In the genomic region with DNA sequence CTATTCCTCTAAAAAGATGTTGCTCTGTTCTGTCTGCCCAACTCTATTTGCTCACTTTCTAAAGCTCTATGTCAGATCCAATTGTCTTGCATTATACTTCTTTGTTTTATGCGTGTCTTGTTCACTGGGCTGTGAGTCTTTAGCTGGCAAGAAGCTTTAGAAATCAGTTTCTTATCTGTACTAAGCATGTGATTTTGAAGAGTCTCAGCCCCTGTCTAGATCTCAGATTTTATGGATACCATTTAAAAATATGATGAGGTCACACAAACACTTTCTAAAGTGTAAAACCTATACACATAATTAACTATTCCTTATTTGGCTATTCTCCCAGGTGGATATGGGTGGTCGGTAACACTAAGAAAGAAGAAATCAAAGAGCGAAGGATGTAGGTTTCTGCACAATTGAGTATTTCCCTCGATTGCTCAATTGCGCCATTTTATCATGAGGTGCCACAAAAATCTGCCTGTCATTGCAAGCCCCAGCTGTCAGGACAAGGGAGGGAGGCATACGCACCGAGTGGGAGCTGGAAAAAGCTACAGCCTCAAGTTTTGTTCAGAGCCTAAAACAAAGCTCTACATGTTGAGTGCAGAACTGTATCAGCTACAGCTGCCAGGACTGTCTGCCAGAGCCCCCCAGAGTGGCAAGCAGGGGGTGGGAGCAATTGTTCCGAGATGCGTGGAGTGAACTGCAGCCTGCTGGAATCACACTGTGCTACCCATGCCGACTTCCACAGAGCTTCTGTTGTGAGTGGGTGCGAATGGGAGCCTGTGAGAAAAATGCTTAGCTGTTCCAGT, we compare ENCODE assay signal across 9 mouse cellular contexts. TPM values are rescaled to one million over a fixed set of nuclear protein-coding genes. Genes with fewer than 3 reads are reported as not detected.
DNase-seq lines count a peak whose midpoint lies in the region; ATAC-seq and TF ChIP-seq lines count a peak whose summit lies in the region.
"Had no signal": no experiment of that assay in that cellular context is flagged by ENCODE, and none has a peak within 500 bp of the region (broad histone marks: within the 10 kb centered on the region; RNA-seq: fewer than 3 reads in every experiment).

No protein-coding gene starts in this region.

- TF ChIP-seq CTCF in midbrain, postnatal 0 days (IDR thresholded peaks at IDR 0.05), result no peak

- H3K27me3 ChIP-seq in hindbrain, embryonic 15.5 days, result no peaks in the 10 kb centered on the region
- H3K27me3 ChIP-seq in hindbrain, embryonic 11.5 days (ENCODE audit: control insufficient read depth, insufficient read depth, low read length), result no peaks in the 10 kb centered on the region
- H3K27me3 ChIP-seq in midbrain, postnatal 0 days (ENCODE audit: insufficient read depth, low read length), result no peaks in the 10 kb centered on the region
- H3K27me3 ChIP-seq in intestine, embryonic 15.5 days (replicated peaks), result no peaks in the 10 kb centered on the region

- DNase-seq in hindbrain, embryonic 11.5 days (ENCODE audit: low spot score), result no peak
- peak; percentile 36 to 38 for DNase-seq in cerebellum, postnatal 25 days
- peak; percentile 84 to 89 for DNase-seq in layer of hippocampus, postnatal 36 days
- DNase-seq in midbrain, postnatal 0 days (ENCODE audit: low spot score), result peak; percentile 46
- DNase-seq in thymus, postnatal 10 days (ENCODE audit: low spot score in 2 of 2), result no peak
- no peak for DNase-seq in kidney, postnatal 36 days

- ATAC-seq in hindbrain, embryonic 15.5 days (ENCODE audit: low FRiP score, low read depth), result peak; percentile 79
- no peak for ATAC-seq in hindbrain, embryonic 11.5 days (ENCODE audit: low FRiP score)
- ATAC-seq in midbrain, postnatal 0 days (ENCODE audit: low FRiP score), result 0 out of 2 replicates have a peak, but pooled peaks have one; percentile 49
- ATAC-seq in intestine, embryonic 15.5 days, result no peak

- 45% methylated on average over 11 of the region's 11 CpGs for WGBS in hindbrain, embryonic 15.5 days
- 78% methylated on average over 11 of the region's 11 CpGs for WGBS in hindbrain, embryonic 11.5 days
- 52% methylated on average over 11 of the region's 11 CpGs for WGBS in midbrain, postnatal 0 days
- WGBS in intestine, embryonic 15.5 days, result 81% methylated on average over 11 of the region's 11 CpGs

- peak overlapping the region; percentile 41 for H3K4me2 ChIP-seq in hindbrain, embryonic 15.5 days
- H3K4me2 ChIP-seq in hindbrain, embryonic 11.5 days (replicated peaks; ENCODE audit: low read depth, low read length), result no peak overlapping the region
- peak overlapping the region; percentile 26 for H3K4me2 ChIP-seq in midbrain, postnatal 0 days (ENCODE audit: low read depth, low read length, poor library complexity, severe bottlenecking)
- H3K4me2 ChIP-seq in intestine, embryonic 15.5 days (replicated peaks), result no peak overlapping the region

- H3K4me3 ChIP-seq in hindbrain, embryonic 15.5 days, result no peak overlapping the region
- H3K4me3 ChIP-seq in hindbrain, embryonic 11.5 days (ENCODE audit: low read depth, low read length), result no peak overlapping the region
- H3K4me3 ChIP-seq in midbrain, postnatal 0 days (ENCODE audit: low read depth, low read length), result no peak overlapping the region
- no peak overlapping the region for H3K4me3 ChIP-seq in intestine, embryonic 15.5 days (replicated peaks)

- H3K9ac ChIP-seq in hindbrain, embryonic 15.5 days, result no peak overlapping the region
- H3K9ac ChIP-seq in hindbrain, embryonic 11.5 days (ENCODE audit: low read depth, low read length), result no peak overlapping the region
- H3K9ac ChIP-seq in midbrain, postnatal 0 days (replicated peaks; ENCODE audit: low read length, poor library complexity, severe bottlenecking), result no peak overlapping the region
- no peak overlapping the region for H3K9ac ChIP-seq in intestine, embryonic 15.5 days

- H3K27ac ChIP-seq in hindbrain, embryonic 15.5 days (replicated peaks), result no peak overlapping the region
- H3K27ac ChIP-seq in hindbrain, embryonic 11.5 days (ENCODE audit: low read depth, low read length), result no peak overlapping the region
- H3K27ac ChIP-seq in midbrain, postnatal 0 days (ENCODE audit: low read depth, low read length), result no peak overlapping the region
- H3K27ac ChIP-seq in intestine, embryonic 15.5 days, result no peak overlapping the region

- no peaks in the 10 kb centered on the region for H3K9me3 ChIP-seq in hindbrain, embryonic 15.5 days
- no peaks in the 10 kb centered on the region for H3K9me3 ChIP-seq in hindbrain, embryonic 11.5 days (ENCODE audit: control insufficient read depth, low read length)
- no peaks in the 10 kb centered on the region for H3K9me3 ChIP-seq in midbrain, postnatal 0 days (ENCODE audit: low read length)
- no peaks in the 10 kb centered on the region for H3K9me3 ChIP-seq in intestine, embryonic 15.5 days

- H3K36me3 ChIP-seq in hindbrain, embryonic 15.5 days, result no peaks in the 10 kb centered on the region
- no peaks in the 10 kb centered on the region for H3K36me3 ChIP-seq in hindbrain, embryonic 11.5 days (ENCODE audit: control insufficient read depth, insufficient read depth, low read length)
- no peaks in the 10 kb centered on the region for H3K36me3 ChIP-seq in midbrain, postnatal 0 days (ENCODE audit: insufficient read depth, low read length)
- H3K36me3 ChIP-seq in intestine, embryonic 15.5 days, result no peaks in the 10 kb centered on the region
- H3K36me3 ChIP-seq: G1E had no signal

- H3K4me1 ChIP-seq in hindbrain, embryonic 15.5 days (replicated peaks), result peaks cover 8% of the 10 kb centered on the region
- H3K4me1 ChIP-seq in hindbrain, embryonic 11.5 days (replicated peaks; ENCODE audit: control insufficient read depth, insufficient read depth, low read length), result no peaks in the 10 kb centered on the region
- no peaks in the 10 kb centered on the region for H3K4me1 ChIP-seq in midbrain, postnatal 0 days (ENCODE audit: insufficient read depth, low read length)
- no peaks in the 10 kb centered on the region for H3K4me1 ChIP-seq in intestine, embryonic 15.5 days (replicated peaks)

RNA-seq across cellular contexts. Expression of a gene that starts 47.6 kb away (rescaled TPM):
- 76.7 and 81.2 TPM in 2 replicates for polyA plus RNA-seq in hindbrain, embryonic 15.5 days (2015; fragmentation: Nextera tagmentation; extraction: Ambion mirVana)
- polyA plus RNA-seq in hindbrain, embryonic 11.5 days (2014; fragmentation: Nextera tagmentation; extraction: Ambion mirVana), result 13.1 and 16.1 TPM in 2 replicates
- 100 to 1,000 TPM; 191 to 197 TPM for total RNA-seq in layer of hippocampus, postnatal 36 days (2021)
- total RNA-seq in midbrain, postnatal 0 days (2014; rRNA removed), result 108 and 116 TPM in 2 replicates
- polyA plus RNA-seq in midbrain, postnatal 0 days (2015; fragmentation: Nextera tagmentation; extraction: Ambion mirVana), result 76.3 and 80.1 TPM in 2 replicates
- polyA plus RNA-seq in intestine, embryonic 15.5 days (2015; fragmentation: Nextera tagmentation; extraction: Ambion mirVana), result 6.1 and 6.3 TPM in 2 replicates
- polyA plus RNA-seq: G1E had no signal

Comparison
In these comparisons a context has a peak if more than half of its experiments do, and no peak if none do; other contexts are left out.
1. ATAC-seq: peak in hindbrain, embryonic 15.5 days (single experiment) and midbrain, postnatal 0 days (single experiment); none in hindbrain, embryonic 11.5 days (single experiment) and intestine, embryonic 15.5 days (single experiment).
2. H3K4me2 ChIP-seq: peak in hindbrain, embryonic 15.5 days (single experiment) and midbrain, postnatal 0 days (single experiment); none in hindbrain, embryonic 11.5 days (single experiment) and intestine, embryonic 15.5 days (single experiment).
3. DNase-seq: peak in cerebellum, postnatal 25 days (2 of 2), layer of hippocampus, postnatal 36 days (2 of 2) and midbrain, postnatal 0 days (single experiment); none in hindbrain, embryonic 11.5 days (single experiment), thymus, postnatal 10 days (0 of 2) and kidney, postnatal 36 days (0 of 2).